Mouse (Mus musculus): Measurements from ENCODE around the gene 1600014C23Rik.

- TF ChIP-seq ZC3H11A (IDR thresholded peaks at IDR 0.05; ENCODE audit: borderline replicate concordance, low read depth, low read length) (no peak), CHD2 (IDR thresholded peaks at IDR 0.05; ENCODE audit: low read depth, low read length) (no peak), HCFC1 (IDR thresholded peaks at IDR 0.05; ENCODE audit: borderline replicate concordance, insufficient read depth, low read length) (no peak)
These were observed 9.1 kb downstream of the 1600014C23Rik start for GRCm38 (mm10) chr17:45724574-45724921.
